Mouse (Mus musculus) adrenal gland, postnatal 25 days (tissue): ENCODE measurements at regions not wholly inside any gene's neighbourhood (a gene's known extent, or its start where the extent isn't known, plus 50 kb on each side); places are given as distances from the start of the nearest gene placed in this dataset.

Source experiments
- DNase-seq: peaks from one replicate; pipeline ENCODE4 v3.0.0; 2021; ENCODE audit warnings: mixed read lengths

DNA sequence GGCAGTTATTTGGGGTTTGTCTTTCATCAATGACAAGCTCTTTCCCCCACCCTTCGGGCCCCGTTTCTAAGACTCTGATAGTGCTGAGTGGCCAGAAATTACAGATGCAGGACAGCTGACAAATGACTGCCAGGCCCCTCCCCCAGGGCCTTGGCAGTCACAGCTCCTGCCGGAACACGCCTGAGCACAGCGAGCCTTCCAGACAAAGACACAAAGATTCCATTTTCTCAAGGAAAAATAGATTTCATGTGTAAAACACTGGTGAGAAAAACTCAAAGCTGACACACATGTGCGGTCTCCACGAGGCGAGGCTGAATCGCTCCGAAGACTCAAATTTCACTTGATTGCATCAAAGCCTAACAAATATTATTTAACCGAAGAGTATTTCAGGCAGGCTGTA, 247.6 kb downstream of the Ptprc start:
- DNase-seq: peak; percentile 60

DNA sequence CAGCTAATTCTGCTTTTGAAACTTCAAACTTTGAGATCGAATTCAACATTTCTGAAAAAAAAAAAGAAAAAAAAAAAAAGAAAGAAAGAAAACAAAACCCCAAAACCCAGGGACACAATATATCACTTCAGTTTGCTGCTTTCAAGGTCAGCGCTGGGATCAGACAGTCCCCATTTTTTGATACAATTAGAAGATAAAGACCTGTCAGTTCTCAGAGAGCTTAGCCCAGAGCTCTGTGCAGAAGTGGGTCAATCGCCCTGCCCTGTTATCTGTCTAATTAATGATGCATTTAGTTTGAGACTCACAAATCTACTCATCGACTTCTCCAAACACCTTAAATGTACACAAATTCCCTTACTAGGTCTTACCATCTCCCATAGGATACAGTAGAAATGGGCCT, 249.2 kb downstream of the Ptprc start:
- peak; percentile 2 for DNase-seq

DNA sequence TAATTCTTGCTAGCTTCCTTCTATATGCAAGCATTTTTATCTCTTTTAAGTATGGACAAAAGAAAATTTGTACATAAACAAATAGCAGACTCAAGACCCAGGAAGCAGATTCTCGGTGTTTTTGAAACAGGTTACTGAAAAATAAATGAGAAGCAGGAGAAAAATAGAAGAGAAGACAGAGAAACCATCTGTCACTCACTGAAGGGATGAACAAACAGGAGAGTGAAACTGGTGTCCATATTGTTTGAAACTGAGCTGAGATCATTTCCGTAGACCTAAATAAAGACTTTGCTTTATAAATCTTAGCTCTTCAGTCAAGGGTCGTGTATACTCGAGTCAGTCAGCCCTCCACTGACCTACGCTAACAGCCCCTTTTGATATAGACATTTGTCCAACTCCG, 251.4 kb downstream of the Ptprc start:
- DNase-seq: no peak

DNA sequence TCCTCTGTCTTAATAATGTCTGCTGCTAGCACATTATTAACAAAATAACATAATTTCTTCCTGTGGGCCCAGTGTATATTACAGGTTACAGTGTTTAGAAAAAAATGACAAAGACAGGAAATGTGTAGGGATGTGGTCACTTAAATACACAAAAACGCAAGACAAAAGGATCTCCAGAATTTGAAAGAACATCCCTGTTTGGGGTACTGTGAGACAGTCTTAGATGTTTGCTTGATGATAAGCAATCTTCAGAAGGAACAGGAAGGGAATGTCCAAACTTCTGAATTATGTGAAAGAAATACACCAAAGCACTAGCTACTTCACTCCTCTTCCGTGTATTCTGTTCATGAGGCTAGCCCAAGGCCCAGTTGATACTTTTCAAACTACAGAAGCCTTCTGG, 251.8 kb downstream of the Ptprc start:
- no peak for DNase-seq

DNA sequence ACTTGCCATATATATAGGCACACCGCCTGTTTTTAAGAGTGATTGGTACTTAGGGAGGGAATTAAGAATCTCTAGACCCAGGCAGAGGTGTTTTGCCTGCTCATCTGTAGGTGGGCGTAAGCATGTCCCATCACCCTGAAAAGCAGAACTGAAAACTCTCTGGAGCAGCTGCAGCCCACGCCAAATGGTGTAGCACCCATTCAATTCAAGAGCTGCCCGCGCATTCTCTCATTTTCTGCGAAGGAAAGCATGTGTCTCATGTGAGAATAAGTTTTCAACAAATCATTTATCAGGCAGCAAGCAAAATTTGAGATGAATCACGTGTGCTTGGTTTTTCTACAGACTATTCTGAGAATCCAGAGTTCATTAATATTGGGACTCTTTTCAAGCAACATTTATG, 252.7 kb downstream of the Ptprc start:
- no peak for DNase-seq

DNA sequence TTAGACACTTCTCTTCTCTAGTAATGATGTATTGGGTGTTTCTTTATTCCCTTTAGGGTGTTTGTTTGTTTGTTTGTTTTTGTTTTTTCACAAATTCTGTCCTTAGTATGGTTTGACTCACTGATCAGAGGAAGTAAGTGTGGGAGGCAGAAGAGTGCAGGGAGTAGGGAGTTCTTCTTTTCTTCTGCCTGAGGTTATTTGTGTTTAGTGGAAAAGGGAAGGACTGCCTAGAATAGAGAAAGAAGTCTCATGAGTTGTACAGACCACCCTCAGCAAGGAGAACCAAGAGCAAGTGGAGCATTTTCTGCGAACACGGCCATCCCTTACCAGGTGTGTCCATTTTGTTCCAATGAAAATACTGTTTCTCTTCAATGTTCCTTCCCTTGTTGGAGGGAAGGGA, 253.9 kb downstream of the Ptprc start:
- DNase-seq: no peak

DNA sequence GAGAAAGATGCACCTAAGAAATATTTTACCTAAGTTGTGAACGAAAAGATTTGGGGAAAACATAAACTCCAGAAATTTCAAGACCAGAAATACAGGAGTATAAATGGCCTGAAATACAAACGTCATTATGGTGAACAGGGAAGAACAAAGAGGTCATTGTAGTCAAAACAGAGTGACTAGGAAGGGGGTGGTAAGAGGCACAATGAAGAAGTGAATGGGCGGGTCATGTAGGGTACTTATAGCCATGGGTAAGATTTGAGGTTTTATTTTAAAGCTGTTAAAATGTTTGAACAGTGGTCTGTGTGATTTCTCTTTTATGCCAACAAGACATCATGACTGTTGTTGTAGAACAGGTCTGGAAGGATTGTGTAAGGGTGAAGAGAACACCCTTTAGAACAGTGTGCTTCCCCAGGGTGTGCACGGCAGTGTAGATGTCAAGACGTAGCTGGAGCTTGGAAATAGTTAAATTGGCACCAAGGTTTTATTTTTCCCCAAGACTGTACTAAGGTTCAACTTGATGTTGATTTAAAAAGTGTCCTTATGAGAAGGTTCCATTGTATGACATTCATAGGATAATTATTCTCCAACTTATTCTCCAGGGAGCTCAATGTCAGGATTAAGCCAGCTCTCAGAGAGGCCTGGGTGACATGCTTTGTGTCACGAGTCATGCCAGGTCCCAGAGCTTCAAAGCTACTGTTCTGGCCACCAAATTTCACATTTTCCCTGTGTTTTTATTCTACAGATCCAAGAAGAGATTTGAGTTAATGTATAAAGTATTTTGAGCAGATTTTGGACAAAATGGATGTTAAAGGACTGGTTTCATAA, 255.6 kb downstream of the Ptprc start:
- DNase-seq: no peak

DNA sequence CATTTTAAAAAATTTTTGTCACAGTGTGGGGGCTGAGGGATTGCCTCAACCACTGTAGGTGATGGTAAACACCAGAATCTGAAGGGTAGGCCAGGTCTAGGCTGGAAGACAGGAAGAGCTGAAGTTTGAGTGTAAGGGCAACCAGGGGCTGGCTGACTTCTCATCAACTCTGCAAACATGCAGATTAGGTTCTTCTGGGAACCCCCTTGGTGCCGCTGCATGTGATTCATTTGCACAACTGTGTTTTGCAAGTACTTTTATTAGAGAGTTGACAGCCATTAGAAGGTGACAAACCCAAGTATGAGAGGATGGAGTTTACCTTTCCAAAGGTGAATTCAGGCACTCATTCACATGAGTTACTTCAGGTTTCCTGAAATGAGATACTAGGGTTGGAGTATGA, 258.1 kb downstream of the Ptprc start:
- no peak for DNase-seq

DNA sequence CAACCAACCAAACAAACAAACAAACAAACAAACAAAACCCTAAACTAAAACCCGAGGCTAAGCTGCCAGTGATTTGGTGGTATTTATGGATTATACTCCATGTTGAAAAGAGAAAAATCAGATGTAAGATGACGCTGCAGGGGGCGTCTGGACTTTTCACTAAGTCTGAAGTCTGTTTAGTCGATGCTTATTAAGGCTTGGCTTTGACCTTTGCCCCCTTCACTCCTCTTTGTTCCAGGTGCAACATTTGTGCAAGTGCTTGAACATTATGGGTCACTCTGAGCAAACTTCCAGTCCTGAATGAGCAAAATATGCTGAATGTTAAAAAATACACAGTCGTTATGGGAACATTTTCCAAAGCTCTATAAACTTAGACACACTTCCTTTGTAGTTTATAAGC, 268.6 kb downstream of the Ptprc start:
- no peak for DNase-seq

DNA sequence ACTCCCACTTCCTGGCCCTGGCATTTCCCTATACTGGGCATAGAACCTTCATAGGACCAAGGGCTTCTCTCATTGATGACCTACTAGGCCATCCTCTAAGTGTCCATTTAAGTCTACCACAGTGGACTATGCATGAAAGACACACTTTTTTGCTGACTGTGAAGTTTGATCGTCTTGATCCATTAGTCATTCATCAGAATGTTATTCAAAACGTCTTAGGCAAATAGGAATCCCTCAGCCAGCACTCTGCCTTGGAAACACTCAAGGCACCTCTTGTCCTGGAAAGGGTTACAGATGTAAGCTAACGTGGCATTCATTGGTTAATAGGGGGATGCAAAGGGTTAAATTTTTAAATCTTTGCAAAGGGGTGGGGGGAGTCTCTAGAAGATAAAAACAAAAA, 269.0 kb downstream of the Ptprc start:
- DNase-seq: no peak

DNA sequence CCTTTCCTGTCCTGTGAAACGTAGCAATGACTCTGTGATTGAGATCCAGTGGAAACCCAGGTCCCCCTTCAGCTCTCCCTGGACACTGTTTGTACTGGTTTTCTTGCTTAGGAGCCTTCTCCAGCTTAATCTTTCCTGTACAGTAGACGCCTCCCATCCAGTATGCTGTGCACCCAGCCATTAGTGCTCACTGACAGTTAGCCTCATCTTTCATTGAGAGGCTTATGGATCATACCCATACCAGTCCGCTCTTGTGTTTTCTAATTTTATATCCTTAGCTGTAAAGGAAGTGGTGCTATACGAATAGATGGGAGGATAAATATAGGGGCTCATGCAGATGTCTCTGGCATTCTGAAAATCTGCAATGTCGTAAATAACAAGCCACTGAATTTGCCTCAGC, 269.9 kb downstream of the Ptprc start:
- DNase-seq: no peak

DNA sequence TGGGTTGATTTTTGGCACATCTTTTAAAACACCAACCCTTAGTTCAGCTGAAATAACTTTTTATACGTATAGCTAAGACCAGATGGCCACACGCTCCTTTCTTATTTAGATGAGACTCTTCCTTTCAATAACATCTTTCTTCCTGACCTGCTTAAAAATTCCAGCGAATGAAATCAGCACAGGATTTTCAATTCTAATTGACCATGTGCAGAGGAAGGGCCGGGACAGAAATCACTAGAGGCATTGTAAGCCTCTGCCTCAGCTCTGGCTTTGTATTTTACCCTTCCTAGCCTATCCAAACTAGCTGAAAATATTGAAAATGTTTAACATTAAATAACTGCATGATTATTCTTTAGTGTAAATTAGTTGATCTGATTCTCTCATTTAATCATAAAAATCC, 272.2 kb downstream of the Ptprc start:
- no peak for DNase-seq

DNA sequence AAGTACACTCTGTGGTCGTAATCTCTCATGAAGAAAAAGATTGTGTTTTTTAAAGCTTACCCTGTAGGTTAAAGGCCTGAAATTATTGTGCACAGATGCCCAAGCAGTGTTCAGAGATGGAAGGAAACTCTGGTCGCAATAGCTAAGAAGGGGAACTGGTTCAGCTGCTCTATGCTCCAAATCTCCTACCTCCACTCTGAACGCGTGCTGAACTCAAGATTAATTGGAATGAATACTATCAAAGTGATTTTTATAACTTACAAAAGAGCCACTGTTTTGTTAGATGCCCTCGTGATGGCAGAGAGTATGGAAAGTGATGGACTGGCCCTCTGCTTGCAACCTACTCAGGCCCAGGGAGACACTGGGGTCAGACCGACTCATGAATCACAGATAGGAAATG, 272.6 kb downstream of the Ptprc start:
- DNase-seq: no peak

DNA sequence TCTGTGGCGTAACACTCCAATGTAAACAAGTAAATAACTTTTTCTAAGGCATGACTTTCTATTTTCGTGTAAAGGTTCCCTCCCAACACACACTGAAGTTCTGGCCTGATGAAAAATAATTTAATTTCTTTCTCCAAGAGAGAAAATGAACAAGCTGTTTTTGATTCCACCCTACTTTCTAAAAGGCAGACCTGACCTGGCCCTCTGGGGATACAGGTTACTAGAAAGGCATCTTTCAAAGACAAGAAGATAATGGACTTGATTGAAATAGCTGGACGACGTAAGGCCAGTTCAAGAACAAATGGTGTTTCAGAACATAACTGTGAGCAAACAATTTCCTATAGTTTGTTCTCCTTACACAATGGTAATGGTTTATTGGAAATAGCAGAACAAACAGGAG, 273.5 kb downstream of the Ptprc start:
- DNase-seq: no peak

DNA sequence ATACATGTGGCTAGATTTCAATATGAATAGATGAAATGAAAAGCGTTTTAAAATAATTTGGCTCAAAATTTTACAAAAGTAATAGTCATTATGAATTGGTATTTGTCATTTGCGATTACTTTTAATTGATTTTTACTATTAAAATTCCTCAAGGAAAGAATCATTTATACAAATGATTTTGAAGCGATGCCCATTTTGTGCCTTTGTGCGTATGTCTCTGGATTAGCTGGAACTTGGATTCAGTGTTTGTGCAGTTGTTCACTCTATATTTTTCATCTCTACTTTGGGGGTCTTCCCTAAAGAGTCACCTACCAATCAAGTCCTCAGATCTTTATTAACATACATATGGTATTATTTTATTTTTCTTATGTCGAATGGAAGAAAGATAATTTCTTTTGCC, 274.3 kb downstream of the Ptprc start:
- no peak for DNase-seq

DNA sequence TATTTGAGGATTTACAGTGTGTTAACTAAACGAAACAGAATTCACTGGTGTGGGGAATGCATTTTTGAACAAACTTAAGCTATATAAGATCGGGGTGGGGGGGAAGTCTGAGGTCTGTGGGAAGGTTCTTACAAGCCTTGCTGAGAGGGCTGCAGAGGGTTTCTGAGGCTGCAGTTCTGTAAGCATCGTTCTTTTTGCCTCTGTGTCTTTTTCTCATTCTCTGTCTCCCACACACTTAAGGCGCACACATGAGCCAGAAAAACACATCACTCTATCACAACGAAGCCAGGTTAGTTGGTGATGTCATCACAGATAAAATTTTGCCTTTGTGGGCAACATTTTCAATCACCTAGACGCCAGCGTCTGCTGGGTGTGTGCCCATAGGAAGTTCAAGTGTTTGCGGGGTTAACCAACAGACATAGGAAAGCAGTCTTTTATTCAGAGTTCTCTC, 274.9 kb downstream of the Ptprc start:
- no peak for DNase-seq

DNA sequence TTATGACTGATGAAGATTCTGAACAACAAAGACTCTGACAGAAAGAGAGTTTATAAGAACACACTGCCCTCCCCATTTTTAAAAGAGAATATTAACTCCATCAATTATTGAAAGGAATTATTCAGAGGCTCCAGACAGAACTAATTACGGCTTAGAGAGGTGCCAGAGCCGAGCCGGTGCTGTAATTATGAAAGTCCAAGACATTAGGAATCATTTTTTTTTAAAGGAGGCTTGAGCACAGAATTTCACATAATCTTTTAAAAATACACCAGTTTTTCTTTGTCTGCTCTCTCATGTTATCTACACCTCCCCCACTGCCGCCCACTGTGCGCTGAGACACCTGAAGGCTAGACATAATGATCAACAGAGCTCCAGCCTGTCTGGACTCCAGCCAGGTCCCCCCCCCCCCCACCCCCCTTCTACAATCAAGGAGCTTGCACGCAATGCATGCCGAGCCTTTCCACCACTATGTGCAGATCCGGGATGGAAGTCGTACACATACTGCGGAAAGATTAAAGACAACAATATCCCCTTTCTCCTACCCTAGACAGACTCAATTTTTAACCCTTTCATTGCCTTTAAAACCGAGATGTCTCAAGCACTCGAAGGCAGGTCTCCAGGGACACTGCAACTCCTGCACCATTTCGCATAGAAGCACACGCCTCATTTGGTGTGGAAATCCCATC, 275.4 kb downstream of the Ptprc start:
- peak; percentile 20 for DNase-seq

DNA sequence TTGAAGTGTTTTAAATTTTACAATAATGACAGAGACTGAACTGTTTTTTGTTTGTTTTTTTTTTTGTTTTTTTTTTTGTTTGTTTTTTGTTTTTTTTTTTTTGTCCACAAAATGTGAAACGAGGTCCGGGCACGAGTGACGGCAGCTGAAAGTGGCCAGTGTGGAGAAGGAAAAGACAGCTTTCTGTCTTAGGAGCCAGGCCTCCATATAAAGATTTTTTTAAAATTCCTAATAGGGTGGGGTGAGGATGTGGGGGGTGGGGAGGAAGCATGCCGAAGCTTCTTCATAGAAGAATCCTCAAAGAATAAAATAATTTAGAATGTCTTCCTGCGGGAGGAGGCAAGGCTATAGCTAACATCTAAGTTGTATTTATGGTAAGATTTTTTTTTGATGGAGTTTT, 276.2 kb downstream of the Ptprc start:
- no peak for DNase-seq

DNA sequence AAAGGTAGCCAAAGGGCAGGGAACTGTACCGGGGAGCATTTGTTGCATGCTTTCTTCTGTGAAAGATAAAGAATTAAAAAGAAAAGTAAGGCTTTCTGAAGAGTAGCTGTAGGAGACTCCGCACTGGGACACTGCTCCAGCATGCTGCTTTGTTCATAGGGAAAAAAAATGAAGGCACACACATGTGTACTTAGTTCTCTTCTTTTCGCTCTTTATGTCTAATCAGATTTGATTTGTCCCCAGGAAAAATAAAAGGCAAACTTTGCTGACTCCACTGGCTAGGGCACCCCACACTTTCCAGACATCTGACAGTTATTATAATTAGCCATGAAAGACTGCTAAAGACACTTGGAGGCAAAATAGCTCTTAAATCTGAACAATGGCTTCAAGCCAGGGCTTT, 276.6 kb downstream of the Ptprc start:
- no peak for DNase-seq

DNA sequence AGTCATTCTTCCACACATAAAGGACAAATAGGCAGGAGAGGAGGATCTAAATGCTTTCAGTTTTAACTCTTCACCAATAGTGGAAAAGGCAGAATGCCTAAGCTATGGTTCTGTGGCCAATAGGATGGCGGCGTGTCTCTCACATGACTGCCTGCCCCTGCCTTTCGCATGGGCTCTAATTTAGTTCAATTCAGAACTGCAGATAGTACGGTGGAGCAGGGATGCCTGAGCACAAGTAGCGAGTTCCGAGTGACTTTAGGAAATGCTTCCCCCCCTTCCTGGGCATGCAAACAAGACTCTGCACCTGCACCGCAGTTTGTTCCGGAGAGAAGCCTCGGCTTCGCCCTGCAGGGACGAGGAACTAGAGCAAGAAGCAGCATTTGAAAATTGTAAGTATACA, 277.1 kb downstream of the Ptprc start:
- DNase-seq: peak; percentile 83

DNA sequence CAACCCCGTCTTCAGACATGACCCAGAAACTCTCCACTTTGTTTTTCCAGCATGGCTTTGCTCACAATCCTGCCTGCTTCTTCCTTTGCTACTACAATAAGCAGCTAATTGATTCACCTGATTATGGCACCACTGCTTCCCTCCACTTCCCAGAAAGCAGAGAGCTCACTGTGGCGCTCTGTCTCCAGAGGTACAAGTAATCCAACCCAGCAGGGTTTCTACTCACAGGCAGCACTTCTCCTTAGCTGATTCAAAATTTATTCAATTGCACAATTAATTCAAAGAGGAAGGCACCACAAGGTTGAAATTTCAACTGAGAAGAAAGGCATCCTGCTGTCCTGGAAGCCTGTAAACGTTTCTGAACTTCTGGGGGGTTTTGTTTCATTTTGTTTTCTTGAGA, 293.9 kb downstream of the Ptprc start:
- DNase-seq: no peak

DNA sequence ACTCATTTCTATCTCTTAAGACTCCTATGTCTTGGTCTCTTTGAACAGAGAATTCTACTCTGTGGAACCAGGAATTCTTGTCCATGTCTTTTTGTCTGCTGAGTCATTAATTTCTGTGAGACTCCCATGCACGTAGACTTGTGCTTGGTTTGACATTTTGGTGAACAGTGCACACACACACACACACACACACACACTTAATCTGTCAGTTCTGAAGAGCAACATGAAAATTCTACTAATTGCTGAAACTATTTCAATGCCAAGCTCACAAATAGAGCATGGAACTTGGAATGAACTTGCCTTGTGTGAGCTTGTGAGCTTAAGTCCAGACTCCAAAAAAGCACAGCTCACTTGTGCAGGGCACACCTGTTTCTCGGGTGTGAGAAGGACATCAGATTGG, 301.1 kb downstream of the Ptprc start:
- DNase-seq: no peak

DNA sequence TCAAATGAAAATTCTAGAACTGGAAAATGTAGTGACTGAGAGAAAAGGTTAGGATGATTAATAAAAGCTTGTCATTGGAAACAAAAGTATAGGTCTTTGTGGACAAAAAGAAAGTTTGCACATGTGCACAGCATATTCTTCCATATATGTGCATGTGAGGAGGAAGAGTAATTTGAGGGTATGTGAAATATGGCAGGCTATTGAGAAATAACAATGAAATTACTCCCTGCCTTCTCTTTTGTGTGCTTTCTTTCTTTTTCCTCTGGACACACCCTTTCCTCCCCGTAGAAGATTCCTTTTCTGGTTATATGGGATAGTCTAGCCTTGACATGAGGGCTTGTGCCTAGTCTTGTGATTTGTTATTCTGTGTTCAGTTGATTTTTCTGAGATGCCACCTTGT, 301.9 kb downstream of the Ptprc start:
- DNase-seq: no peak

DNA sequence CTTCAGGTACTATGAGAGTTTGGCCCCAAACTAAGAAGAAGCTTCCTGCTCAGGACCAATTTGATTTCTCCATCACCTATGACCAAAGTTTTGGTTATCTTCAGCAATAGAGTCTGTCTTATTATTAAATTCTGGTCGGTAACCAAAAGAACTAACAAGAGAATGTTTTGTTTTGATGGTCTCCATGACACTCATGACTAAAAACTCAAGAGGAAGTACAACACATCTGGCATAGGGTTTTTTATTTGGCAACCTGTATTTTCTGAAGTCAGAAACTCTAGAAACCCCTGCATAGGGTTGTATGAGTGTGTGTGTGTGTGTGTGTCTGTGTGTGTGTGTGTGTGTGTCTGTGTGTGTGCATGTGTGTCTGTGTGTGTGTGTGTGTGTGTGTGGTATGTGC, 310.5 kb downstream of the Ptprc start:
- no peak for DNase-seq
